Mouse (Mus musculus) hindbrain, embryonic 16.5 days (tissue): ENCODE measurements around the gene Vma21. TPM values are rescaled to one million over a fixed set of nuclear protein-coding genes. Genes with fewer than 3 reads are reported as not detected.
A peak's percentile ranks its signal among the peaks of the same experiment; 100 is the strongest.

ENCODE experiments used
- ATAC-seq: fragments of 200-750 bp; cut with Nextera tagmentation; 2 replicates; pipeline ENCODE4 v1.8.0; 2017; ENCODE audit warnings: moderate TSS enrichment, moderate library complexity
- H3K27ac ChIP-seq: fragments of 300-500 bp; sonication (generic); 2 replicates; pipeline ENCODE4 v1.5.1; 2014; ENCODE audit warnings: low read depth, mild to moderate bottlenecking, control low read depth, low read length, moderate library complexity
- H3K27me3 ChIP-seq: fragments of 300-500 bp; sonication (generic); replicated peaks from 2 replicates; pipeline ENCODE4 v1.6.1; 2014; ENCODE audit warnings: low read length; ENCODE audit not compliant: control insufficient read depth, insufficient read depth
- H3K36me3 ChIP-seq: fragments of 300-500 bp; sonication (generic); 2 replicates; pipeline ENCODE4 v1.6.1; 2014; ENCODE audit warnings: mild to moderate bottlenecking, low read length, moderate library complexity, mixed read lengths; ENCODE audit not compliant: control insufficient read depth, insufficient read depth
- H3K4me1 ChIP-seq: fragments of 300-500 bp; sonication (generic); 2 replicates; pipeline ENCODE4 v1.6.1; 2014; ENCODE audit warnings: low read depth, low read length; ENCODE audit not compliant: control insufficient read depth, insufficient read depth
- H3K4me2 ChIP-seq: fragments of 300-500 bp; sonication (generic); 2 replicates; pipeline ENCODE4 v1.6.1; 2014; ENCODE audit warnings: mild to moderate bottlenecking, low read length, control low read depth, moderate library complexity
- H3K4me3 ChIP-seq: fragments of 300-500 bp; sonication (generic); 2 replicates; pipeline ENCODE4 v1.5.1; 2014; ENCODE audit warnings: mild to moderate bottlenecking, low read length, control low read depth, moderate library complexity
- H3K9ac ChIP-seq: fragments of 300-500 bp; sonication (generic); 2 replicates; pipeline ENCODE4 v1.6.1; 2014; ENCODE audit warnings: low read depth, mild to moderate bottlenecking, control low read depth, low read length, moderate library complexity
- H3K9me3 ChIP-seq: fragments of 300-500 bp; sonication (generic); 2 replicates; pipeline ENCODE4 v1.6.1; 2014; ENCODE audit warnings: mild to moderate bottlenecking, low read length, moderate library complexity; ENCODE audit not compliant: control insufficient read depth
- WGBS: fragments of 180-500 bp; shearing (Covaris S2); extraction: QIAGEN DNeasy Blood & Tissue Kit; methylation state at CpG from one replicate; pipeline ENCODE4 v1.1.7; 2014; 5-methylcytosine and 5-hydroxymethylcytosine counted together
- polyA plus RNA-seq: library from polyadenylated mRNA; unstranded; fragments of >200 nt; fragmentation: Nextera tagmentation; extraction: Ambion mirVana; gene quantifications from 2 replicates; pipeline ENCODE4 v1.2.1, GENCODE M21; 2015

Gene Vma21
- polyA plus RNA-seq: 52.7 and 52.9 TPM in 2 replicates

DNA sequence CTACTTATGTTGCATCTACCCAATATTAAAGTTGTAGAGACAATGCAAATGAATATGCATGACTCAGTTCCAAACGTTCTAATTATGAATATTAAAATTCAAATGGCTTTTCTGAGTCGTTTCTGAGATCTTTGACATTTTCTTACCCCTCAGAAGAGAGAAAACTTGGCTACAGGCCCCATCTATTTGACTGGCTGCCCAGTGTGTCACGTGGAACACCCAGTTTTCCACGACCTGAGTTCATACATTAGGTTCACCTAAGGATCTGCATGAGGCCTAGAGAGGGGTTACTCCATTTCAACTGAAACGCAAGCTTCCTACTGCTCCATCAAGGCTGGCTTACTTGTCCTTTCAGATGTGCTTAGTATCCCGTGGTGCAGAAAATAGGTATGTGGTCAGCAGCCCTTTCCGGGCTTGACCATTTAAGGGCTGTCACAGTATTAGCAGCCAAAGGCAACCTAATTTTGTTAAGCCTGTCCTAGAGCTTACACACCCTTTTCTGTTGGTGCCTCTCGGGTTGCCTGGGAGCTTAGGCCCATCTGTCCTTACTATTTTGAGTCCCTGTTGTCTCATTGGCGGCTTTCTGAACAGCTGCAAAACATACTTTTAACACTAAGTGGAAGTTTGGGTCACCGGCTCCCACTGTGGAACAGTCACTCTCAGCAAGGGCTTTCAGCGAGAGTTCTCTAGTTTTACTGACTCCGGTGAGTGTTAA, at the start of gene Vma21:
TSS of gene Vma21 (plus strand) at position 294 of the 715 bp plus-strand sequence.
- H3K4me2 ChIP-seq: peak within 1 kb of the TSS; percentile 58
- peaks cover 7% of the 10 kb centered on the region; the same call in 1 of the 2 replicates for H3K4me1 ChIP-seq
- 27% methylated on average over 12 of the region's 12 CpGs for WGBS
- no peaks in the 10 kb centered on the region for H3K27me3 ChIP-seq
- ATAC-seq: no peak
- H3K4me3 ChIP-seq: peak within 1 kb of the TSS; percentile 63
- no peaks in the 10 kb centered on the region for H3K36me3 ChIP-seq
- peak within 1 kb of the TSS; percentile 75 for H3K9ac ChIP-seq
- peak within 1 kb of the TSS; percentile 89 for H3K27ac ChIP-seq
- no peaks in the 10 kb centered on the region for H3K9me3 ChIP-seq

- no peaks in the 10 kb centered on the region for H3K9me3 ChIP-seq
- WGBS: 77% methylated on average over 1 of the region's 1 CpGs
- H3K36me3 ChIP-seq: no peaks in the 10 kb centered on the region
- no peak overlapping the region for H3K9ac ChIP-seq
- no peak for ATAC-seq
- no peaks in the 10 kb centered on the region for H3K27me3 ChIP-seq
- H3K4me2 ChIP-seq: no peak overlapping the region
- H3K27ac ChIP-seq: no peak overlapping the region
- H3K4me3 ChIP-seq: no peak overlapping the region
- H3K4me1 ChIP-seq: no peaks in the 10 kb centered on the region
Measured at GRCm38 (mm10) chrX:71767909-71768308, 47.8 kb upstream of the Vma21 start.

- Histone ChIP-seq H3K36me3 (no peaks in the 10 kb centered on the region), H3K9me3 (no peaks in the 10 kb centered on the region), H3K4me3 (no peak overlapping the region), H3K9ac (no peak overlapping the region), H3K27me3 (no peaks in the 10 kb centered on the region), H3K27ac (no peak overlapping the region), H3K4me2 (no peak overlapping the region), H3K4me1 (no peaks in the 10 kb centered on the region)
- 12% methylated on average over 4 of the region's 4 CpGs for WGBS
- ATAC-seq: no peak
Measured at GRCm38 (mm10) chrX:71791106-71791505, 24.6 kb upstream of the Vma21 start.

DNA sequence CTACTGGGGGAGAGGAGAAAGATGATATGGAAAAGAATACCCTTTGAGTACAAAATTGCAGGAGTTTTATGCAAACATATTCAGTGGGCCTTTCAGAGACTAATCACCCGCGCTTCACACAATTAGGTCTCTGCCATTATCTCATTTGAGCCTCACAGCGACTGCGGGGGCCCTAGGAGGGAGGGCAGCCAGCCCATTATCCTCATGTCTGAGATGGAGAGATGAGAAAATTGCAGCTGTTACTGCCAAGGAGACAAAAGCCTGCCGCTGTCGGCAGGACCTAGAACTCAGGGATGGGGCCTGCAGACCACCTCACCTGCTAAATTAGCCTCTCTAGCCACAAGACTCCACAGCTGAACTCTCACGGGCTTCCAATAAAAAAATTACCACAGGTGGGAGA, 18.0 kb upstream of the Vma21 start:
- no peak overlapping the region for H3K4me2 ChIP-seq
- H3K36me3 ChIP-seq: no peaks in the 10 kb centered on the region
- no peaks in the 10 kb centered on the region for H3K27me3 ChIP-seq
- no peaks in the 10 kb centered on the region for H3K4me1 ChIP-seq
- no peak overlapping the region for H3K4me3 ChIP-seq
- no peak for ATAC-seq
- WGBS: 31% methylated on average over 7 of the region's 7 CpGs
- H3K9ac ChIP-seq: no peak overlapping the region
- no peaks in the 10 kb centered on the region for H3K9me3 ChIP-seq
- no peak overlapping the region for H3K27ac ChIP-seq

GRCm38 (mm10) chrX:71798883-71799282, 16.8 kb upstream of the Vma21 start:
- WGBS: 60% methylated on average over 5 of the region's 5 CpGs
- no peak overlapping the region for H3K9ac ChIP-seq
- no peak for ATAC-seq
- H3K27ac ChIP-seq: no peak overlapping the region
- no peaks in the 10 kb centered on the region for H3K4me1 ChIP-seq
- no peaks in the 10 kb centered on the region for H3K9me3 ChIP-seq
- no peaks in the 10 kb centered on the region for H3K36me3 ChIP-seq
- H3K27me3 ChIP-seq: no peaks in the 10 kb centered on the region
- H3K4me3 ChIP-seq: no peak overlapping the region
- no peak overlapping the region for H3K4me2 ChIP-seq

- WGBS: 51% methylated on average over 5 of the region's 5 CpGs
- no peak overlapping the region for H3K27ac ChIP-seq
- H3K4me3 ChIP-seq: no peak overlapping the region
- no peak overlapping the region for H3K9ac ChIP-seq
- H3K4me1 ChIP-seq: peaks cover 4% of the 10 kb centered on the region; the same call in 1 of the 2 replicates
- ATAC-seq: no peak
- no peaks in the 10 kb centered on the region for H3K27me3 ChIP-seq
- H3K4me2 ChIP-seq: no peak overlapping the region
- H3K9me3 ChIP-seq: no peaks in the 10 kb centered on the region
- no peaks in the 10 kb centered on the region for H3K36me3 ChIP-seq
Measured at GRCm38 (mm10) chrX:71811966-71812835, 3.5 kb upstream of the Vma21 start.

DNA sequence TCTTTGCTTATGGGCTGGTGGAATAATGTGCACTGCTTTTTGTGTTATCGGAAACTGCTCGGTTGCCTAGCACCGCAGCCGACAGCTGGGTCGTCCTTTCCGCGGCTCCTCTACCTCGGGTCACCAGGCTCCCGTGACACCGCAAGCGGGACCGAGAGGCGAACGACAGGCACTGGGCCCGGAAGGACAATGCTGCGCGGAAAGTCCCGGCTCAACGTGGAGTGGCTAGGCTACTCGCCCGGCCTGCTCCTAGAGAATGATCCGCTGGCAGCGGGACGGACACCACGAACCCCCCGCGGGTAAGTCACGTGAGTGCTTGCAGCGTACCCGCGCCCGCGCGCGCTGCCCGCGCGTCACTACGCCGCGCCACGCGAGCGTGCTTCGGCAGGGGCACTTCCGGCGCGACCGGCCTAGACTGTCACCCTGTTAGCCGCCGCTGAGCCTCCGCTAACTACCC, 705 bp downstream of the Vma21 start:
- peak overlapping the region; percentile 75 for H3K9ac ChIP-seq
- H3K27ac ChIP-seq: peak overlapping the region; percentile 89
- H3K9me3 ChIP-seq: no peaks in the 10 kb centered on the region
- peak; percentile 99 for ATAC-seq
- H3K4me3 ChIP-seq: peak overlapping the region; percentile 63
- 20% methylated on average over 31 of the region's 52 CpGs for WGBS
- no peaks in the 10 kb centered on the region for H3K36me3 ChIP-seq
- H3K27me3 ChIP-seq: no peaks in the 10 kb centered on the region
- peak overlapping the region; percentile 58 for H3K4me2 ChIP-seq
- peaks cover 7% of the 10 kb centered on the region; the same call in 1 of the 2 replicates for H3K4me1 ChIP-seq

DNA sequence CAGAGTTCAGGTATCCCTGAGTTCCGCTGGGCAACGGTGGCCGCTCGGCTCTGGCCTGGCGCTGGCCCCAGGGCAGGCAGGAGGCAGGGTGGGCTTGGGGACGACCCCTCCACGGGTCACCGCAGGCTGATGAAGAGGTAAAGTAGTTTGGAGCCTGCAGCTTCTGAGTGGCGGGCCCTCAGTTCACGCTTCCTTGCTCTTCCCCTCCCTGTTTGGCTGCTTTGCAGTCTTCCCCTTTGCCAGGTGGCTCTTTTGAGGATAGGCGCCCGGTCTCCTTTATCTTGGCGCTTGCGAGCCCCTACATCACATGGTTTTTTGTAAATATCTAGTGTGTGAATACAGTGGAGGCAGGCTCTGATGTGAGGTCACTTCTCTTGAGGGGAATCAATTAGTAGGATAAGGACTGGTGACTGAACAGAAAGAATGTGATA, 1.2 kb downstream of the Vma21 start:
- H3K27ac ChIP-seq: peak overlapping the region; percentile 63
- H3K9me3 ChIP-seq: no peaks in the 10 kb centered on the region
- peak overlapping the region; percentile 54 for H3K4me2 ChIP-seq
- H3K9ac ChIP-seq: peak overlapping the region; percentile 75
- peak overlapping the region; percentile 63 for H3K4me3 ChIP-seq
- H3K36me3 ChIP-seq: no peaks in the 10 kb centered on the region
- no peaks in the 10 kb centered on the region for H3K27me3 ChIP-seq
- peaks cover 7% of the 10 kb centered on the region; the same call in 1 of the 2 replicates for H3K4me1 ChIP-seq
- 15% methylated on average over 13 of the region's 14 CpGs for WGBS
- peak; percentile 86; the same call in 1 of the 2 replicates for ATAC-seq

DNA sequence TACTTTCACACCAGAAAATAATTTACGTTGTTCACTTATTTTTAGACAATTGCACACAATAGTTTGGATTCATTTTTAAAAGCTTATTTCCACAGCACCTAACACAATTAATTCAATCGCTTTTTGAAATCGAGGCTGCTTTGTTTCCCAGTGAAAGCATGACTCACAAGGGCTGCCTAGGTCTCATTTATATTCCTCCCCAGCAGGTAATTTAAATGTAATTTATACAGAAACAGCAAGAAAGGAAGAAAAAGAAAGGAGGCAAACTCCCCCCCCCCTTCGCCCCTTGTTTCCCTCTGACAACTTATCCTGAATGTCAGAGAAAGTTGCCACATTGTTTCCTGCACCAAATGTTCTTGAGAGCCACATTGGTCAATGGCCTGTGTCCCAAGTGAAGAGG, 23.2 kb downstream of the Vma21 start:
- ATAC-seq: no peak
- H3K36me3 ChIP-seq: no peaks in the 10 kb centered on the region
- H3K9me3 ChIP-seq: no peaks in the 10 kb centered on the region
- no peak overlapping the region for H3K4me3 ChIP-seq
- no peak overlapping the region for H3K27ac ChIP-seq
- no peak overlapping the region for H3K9ac ChIP-seq
- no peaks in the 10 kb centered on the region for H3K4me1 ChIP-seq
- WGBS: 45% methylated on average over 4 of the region's 4 CpGs
- H3K4me2 ChIP-seq: no peak overlapping the region
- H3K27me3 ChIP-seq: no peaks in the 10 kb centered on the region
